Mouse (Mus musculus) 3T3-L1 (cell line): ENCODE data around the gene Slco3a1.

Experiments
- DNase-seq: peaks from one replicate; pipeline ENCODE4 v3.0.0-alpha.2; 2015; ENCODE audit warnings: low read depth, low spot score

Gene Slco3a1

DNA sequence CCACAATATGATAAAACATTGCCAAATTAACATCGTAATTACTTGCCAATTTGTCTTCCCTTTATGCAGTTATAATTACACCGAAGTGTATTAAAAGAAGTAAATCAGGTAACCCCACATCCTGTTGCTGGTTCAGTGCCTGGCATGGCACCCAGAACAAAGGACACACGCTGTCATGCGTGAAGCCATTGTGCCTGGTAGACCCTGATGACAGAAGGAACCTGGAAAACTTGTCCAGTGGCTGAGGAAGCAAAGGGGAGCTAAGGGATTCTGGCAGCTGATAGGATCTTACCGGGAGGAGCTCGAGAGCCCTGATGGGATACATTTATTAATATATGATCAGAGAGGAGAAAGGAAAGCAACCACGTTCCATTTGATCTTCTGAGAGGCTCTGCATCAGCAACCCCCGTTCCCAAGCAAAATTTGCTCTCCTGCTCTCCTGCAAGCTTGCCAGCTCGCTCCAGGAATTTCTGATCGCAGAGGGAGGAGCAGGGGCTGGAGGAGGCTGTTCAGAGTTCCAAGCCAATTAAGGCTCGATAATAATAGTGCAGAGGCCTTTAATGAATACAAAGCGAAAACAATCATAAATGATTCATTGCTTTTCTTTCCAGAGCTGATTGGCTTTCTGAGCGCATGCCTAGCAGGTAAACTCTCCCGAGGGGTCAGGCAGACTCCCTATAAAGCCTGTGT is 250.8 kb downstream of the Slco3a1 start:
- DNase-seq, result no peak

DNA sequence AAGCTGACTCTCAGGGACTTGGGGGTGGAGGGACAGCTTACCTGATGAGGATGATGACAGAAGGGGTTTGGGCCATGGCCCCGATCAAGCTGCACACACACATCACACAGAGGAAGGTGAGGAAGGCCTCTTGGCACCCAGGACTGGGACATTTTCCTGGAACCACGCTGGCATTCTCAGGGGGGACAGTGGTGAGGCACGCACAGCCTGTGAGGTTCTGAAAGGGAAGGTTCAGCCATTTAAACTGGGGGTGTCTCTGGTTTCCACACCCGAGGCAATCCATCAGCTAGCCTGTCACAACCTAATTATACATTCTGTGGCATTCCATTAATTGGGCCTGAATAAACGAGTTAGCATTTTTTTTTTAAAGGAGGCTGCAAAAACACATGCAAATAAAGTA is 251.5 kb downstream of the Slco3a1 start:
- DNase-seq, result no peak

DNA sequence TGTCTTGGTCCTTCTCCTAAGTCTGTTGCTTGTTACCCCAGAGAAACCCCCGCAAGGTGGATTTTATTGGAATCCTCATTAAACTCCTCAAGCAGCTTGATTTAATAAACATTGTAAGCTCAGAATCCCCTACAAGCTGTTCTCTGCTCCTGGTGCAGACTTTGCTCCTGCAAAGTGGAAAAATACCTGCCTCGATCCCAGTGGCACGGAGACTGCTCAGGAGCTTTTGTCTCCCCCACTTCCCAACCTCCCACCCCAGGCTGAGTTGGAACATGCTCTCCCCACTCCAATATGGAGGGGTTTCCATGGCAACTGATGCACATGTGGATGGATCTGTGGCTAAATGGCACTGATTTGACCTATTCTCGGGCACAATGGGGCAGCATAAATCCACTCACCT is 268.0 kb downstream of the Slco3a1 start:
- DNase-seq, result no peak

DNA sequence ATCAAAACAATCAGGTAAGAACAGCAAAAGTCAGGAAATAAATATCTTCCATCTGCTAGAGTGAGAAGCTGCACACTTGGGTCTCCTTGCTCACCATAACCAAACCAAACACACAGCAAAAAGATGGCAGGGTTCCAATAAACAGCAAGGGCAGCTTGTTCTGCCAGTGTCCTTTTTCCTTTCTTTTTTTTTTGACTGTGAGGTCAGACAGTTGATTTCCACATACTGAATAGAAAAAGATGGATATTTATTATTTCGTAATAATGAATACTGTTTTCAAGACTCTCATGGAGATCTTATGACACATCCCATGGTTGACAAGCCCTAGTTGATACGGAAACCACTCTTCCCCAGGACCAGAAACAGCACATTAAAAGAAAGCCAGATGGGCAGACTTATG is 274.2 kb downstream of the Slco3a1 start:
- no peak for DNase-seq

DNA sequence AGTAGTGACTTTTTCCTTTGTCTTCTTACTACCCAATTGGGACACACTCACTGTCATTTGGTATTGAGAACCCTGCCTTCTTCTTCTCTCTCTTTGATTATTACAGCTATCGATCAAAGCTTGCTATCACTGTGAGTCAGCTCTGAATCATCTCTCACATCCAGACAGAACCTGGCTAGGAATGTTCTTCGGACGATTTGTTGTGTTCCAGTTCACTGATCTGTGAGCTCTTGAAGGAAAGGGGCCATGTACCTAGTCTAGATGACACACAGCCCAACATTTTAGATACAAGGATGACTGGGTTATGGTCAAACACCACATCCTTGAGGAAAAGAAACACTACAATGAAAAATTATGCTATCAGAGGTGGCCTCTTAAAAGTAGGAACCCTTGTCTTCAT is 275.2 kb downstream of the Slco3a1 start:
- DNase-seq, result no peak

DNA sequence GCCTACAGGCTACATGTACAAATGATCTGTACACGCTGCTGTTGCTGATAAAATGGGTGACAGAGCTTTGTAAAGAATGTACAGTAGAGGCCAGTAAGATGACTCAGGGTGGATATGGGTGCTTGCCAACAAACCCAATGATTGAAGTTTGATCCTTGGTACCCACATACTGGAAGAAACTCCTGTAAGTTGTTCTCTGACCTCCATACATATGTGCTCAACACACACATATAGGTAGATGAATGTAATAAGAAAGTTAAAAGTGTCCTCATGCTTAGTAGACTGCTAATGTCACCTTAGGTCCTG is 284.5 kb downstream of the Slco3a1 start:
- peak; percentile 60 for DNase-seq

DNA sequence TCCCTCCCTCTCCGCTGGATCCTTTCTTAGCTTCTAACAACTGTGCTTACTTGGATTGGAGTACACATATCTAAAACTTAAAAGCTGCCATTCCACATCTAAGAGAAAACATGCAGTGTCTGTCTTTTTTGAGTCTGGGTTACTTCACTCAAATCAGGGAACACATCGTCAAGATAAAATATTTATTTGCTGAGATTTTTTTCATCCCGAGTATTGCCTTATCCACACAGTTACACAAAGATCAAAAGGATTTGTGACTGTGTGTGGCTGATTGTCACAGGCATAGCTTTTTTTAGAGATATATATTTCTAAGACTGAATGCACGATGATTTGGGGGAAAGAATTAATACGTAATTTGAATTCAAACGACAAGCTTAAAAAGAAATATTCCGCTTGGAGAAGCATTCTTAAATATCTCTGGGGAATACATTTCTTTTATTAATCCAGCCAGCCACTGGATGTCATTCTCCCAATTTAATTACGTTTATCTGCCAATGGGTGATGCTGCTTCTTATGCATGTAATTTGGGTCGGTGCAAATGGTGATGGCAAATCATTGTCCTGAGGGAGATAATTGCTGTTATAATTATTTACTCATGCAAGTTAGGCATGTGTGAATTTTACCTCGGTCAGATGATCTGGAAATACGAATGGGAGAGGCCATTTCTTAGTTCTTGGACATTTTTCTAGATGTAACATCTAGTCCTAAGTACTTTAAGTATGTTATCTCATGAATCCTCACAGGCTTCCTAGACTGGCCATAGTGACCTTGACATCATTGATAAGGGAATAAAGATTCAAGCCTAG is 285.1 kb downstream of the Slco3a1 start:
- DNase-seq, result no peak

DNA sequence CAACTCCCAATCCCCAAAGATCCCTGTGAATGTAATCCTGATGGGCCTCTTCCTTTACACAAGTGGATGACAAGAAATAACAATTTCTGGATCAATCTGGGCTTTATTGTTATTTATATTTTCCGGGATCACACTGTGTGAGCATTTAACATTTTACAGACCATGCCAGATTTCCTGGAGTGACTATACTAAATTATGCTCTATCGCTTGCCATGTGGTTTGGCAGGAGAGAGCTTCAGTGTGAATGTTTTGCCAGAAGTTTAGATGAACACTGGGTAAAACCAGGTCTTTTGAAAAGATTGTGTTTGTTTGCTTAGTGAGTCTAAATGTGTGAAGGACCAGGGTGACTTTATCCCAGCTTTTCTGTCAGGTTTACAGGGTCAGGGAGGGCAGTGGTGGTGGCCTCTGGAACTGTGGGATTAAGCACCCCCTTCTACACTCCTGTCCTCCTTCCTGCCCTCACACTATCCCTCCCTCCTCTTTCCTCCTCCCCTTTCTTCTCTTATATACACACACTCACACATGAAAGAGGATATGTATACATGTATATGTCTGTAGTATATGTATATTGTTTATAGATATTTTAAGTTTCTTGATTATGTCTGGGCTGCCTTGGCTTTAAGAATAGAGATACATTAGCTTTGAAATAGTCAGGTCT is 287.9 kb downstream of the Slco3a1 start:
- no peak for DNase-seq

DNA sequence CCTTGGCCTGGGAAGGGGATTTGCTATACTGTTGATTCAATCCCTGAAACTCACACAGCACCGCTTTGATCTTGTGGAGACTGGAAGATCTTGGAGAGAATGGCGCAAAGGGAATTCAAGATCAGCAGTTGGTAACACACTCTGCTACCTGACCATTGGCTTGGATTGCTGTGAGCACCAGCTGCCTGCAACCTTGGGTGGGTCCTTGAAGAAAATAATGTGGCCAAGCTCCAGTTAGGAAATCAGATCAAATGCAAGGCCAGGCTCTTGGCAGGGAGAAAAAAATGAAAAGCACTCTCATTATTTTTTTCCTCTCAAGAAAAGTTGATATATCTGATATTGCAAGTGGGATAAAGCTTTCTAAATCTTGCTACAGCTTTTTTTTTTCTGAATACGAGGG is 298.3 kb downstream of the Slco3a1 start:
- no peak for DNase-seq

DNA sequence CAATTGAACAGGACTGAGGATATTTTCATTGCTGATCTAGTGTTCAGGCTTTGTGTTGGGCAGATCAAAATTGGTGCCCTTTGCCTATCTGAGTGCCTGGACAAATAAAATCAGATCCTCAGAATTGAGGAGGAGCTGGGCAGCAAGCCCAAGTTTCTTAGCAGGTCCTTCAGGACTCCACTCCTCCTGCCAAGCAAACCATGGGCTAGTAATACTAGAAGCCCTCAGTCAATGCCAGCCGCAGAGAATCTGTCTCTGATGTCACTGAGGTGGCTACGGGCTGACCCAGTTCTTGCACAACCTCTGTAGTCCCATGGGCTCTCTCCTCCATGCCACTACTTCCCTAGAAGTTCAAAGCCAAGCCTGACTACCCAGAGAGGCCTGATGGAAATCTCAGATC is 302.5 kb downstream of the Slco3a1 start:
- DNase-seq, result no peak

DNA sequence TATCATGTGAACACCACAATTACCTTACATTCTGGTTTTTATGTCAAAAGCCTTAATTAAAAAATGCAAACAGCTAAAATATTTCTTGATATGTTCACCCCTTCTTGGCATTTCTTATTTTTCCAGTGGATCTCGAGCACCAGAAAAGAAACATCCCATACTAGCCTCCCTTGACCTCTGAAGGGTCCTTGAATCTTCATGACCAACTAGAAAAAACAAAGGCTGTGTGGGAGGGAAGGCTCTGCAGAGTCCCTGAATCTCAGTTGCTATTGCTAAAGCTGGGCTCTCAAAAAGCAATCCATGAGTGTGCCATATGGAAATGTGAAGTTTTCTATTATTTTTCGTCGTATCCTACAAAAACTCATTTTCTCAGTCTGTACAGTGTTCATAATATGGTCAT is 313.3 kb downstream of the Slco3a1 start:
- no peak for DNase-seq

DNA sequence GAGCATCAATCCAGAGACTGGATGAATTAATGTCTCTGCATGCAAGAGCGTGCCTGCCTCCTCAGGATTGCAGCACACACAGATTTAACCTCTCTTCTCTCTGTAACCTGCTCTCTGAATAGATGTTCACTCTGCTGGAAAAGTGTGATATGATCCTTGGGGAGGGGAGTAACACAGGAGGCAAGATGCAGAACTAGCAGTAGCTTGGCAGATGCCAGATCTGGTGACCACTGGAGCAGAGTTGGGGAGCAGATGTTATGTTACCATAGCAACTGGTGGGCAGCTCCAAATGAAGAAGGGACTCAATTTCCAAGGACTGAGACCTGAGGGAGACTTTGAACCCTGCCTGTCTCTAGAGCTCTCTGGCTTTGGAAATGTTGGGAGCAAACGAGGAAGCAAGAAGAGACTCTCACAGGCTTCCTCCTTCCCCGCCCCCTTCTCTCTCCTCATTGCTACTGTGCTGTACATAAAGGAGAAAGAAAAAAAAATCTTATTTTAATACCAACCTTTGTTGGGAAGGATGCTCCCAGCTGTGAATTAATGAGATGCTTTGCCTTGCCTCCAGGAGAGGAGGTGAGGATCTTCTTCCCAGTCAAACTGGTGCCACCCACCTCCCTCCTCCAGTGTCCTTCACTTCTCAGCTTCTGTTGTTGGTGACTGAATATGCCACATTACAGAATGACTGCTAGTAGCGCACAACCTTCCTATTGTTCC is 314.0 kb downstream of the Slco3a1 start:
- DNase-seq, result no peak
